Mouse (Mus musculus) kidney, adult 2 months (tissue): ENCODE results near the gene Stk11.

Experiments used
- CTCF ChIP-seq: fragments of 200-500 bp; conservative IDR thresholded peaks from 2 replicates; pipeline ENCODE4 v1.5.1; 2011; ENCODE audit warnings: low read depth, mild to moderate bottlenecking, control low read depth, low read length, moderate library complexity, mixed read lengths; ENCODE audit not compliant: insufficient read depth, insufficient read length
- POLR2A ChIP-seq: fragments of 200-500 bp; IDR thresholded peaks from one replicate; pipeline ENCODE4 v1.6.1; 2011; ENCODE audit warnings: low read depth, low read length, control low read depth

GRCm38 (mm10) chr10:80177441-80178279, 62.1 kb downstream of the Stk11 start:
- TF ChIP-seq POLR2A (no peak), CTCF (no peak)
